Mouse (Mus musculus) R1 (cell line): ENCODE measurements around the gene Exoc3l.
"Not testable (repeated sequence)": the region's sequence is repeated elsewhere in the genome, so short reads cannot be mapped to it uniquely, and the experiment has no call there.

ENCODE experiments used
- DNase-seq: peaks from one replicate; pipeline ENCODE4 v3.0.0-alpha.2; 2018; ENCODE audit warnings: low read depth, low spot score

Exoc3l gene

DNA sequence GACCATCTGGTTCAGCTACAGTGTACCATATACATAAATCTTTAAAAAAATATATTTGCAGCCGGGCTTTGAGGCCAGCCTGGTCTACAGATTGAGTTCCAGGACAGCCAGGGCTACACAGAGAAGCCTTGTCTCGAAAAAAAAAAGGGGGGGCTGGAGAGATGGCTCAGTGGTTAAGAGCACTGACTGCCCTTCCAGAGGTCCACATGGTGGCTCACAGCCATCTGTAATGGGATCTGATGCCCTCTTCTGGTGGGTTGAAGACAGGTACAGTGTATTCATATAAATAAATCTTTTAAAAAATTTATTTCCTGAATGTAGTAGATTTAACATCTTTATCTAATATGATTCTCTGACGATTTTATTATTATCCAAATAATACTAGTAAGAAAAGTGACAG is 4.1 kb downstream of the Exoc3l start:
- not testable (repeated sequence) for DNase-seq

DNA sequence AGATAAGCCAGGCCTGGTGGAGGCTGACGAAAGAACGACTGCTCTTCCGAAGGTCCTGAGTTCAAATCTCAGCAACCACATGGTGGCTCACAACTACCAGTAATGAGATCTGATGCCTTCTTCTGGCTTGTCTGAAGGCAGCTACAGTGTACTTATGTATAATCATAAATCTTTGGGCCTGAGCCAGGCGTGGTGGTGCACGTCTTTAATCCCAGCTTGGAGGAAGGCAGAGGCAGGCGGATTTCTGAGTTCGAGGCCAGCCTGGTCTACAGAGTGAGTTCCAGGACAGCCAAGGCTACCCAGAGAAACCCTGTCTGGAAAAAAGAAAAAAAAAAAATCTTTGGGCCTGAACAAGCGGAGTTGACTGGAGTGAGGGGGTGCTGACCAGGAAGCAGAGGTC is 4.5 kb downstream of the Exoc3l start:
- DNase-seq, result not testable (repeated sequence)

DNA sequence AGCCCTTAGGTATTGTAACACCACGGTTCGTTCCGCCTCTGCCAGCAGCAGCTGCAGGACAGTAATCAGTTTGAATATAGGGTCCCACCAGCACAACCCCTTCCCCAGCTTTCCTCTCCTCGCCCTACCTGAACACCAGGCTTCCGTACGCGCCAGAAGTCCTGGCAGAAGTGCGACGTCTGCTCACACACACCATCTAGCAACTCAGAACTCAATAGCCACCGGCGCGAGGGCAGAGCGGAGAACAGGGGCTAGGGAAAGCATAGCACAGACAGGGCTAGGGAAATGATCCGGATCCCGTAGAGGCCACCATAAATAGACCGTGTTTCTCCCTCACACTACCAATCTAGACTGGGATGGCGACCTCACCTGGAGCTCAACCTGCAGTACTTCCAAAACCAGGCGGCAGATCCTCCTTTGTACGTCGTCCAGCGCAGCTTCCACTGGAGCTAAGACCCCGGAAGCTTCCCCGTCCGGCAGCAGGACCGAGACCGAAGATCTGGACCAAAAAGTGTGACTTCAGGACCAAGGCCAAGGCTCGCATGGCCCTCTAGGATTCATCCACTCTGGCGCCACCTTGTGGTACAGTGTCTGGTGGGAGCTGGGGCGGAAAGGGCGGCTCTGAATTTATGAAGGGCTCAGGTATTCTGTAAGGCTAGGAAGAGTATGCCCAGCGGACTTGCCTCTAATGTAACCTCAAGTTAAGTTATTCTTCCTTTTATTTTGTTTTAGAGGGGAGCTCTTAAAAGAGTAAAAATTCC is 5.2 kb downstream of the Exoc3l start:
- peak; percentile 93 for DNase-seq

DNA sequence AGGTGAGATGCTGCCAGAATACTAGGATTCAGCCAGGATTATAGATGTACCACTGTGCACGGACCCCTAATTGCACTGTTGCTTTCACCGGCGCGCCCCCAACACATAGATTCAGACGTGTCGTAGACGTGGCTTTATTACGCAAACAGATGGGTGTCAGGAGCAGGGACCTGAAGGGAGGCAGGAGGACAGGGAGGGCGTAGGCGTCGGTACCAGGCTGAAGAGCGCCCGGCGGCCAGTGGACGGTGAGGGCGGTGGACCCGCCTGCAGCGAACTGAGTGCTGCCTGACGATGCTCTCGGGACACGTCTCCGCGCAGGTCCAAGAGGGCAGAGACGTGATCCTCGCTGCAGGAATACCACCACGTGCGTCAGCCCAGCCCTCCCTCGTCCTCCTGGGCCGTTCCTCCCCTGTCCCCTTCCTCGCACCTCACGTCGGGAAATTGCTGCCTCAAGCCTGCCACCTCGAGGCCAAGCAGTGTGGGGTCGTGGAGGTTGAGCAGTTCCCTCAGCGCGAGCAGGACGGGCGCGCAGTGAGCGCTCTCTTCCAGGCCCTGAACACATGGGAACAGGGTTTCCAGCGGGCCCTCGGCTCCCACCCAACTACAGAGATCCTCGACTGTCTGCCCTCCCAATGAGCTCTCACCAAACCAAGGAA is 6.0 kb downstream of the Exoc3l start, which contains the start of gene 4931428F04Rik:
Gene 4931428F04Rik (minus strand): TSS at position 60 of the 656 bp plus-strand sequence.
- peak; percentile 85 for DNase-seq

DNA sequence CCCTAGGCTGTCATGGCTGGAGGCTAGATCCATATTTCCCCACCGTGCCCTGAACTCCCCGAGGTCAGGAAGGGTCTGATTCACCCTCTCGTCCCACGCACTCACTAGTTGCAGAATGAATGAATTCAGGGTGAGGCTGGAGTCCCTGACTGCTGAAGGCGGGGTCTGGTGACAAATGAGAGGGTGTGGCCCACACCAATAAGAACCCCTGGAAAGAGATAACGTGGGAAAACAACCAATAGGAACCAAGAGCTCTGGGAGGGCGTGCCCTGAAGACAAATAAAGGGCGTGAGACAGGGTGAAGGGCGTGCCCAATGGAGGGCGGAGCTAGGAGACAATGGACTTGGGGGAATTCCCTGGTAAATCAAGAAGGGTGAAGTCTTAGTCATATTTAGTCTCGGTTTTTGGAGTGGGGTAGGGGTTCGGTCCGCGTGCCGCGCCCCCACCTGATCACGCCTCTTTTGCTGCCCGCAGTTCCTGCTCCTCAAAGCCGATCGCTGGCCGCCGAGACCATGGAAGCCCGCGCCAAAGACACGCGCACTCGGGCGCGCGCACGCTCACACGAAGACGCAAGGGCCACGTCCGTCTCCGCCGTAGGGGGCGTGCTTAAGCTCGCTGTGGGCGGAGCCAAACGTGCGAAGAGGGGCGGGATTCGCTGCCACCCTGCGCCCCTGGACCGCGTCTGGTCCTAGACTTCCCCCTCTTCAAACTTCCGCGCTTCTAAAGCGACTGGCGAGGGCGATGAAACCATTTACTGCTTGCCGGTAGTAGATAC is 6.8 kb downstream of the Exoc3l start:
- peak; percentile 99 for DNase-seq

DNA sequence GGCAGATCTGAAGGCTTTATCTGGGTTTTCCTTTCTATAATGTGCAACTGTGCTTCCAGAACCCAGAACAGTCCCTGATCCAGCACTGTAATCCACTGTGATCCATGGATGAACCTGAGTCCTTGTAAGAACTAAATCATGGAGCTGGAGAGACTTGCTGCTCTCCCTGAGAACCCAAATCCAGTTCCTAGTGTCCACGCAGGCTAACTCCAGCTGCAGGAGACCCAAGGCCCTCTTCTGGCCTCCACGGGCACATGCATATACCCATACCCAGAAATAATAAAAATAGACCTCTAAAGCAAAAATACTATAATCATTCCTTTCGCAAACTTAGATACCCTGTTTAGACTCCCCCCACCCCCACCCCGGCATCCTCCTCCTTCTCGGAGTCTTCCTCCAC is 7.7 kb downstream of the Exoc3l start:
- no peak for DNase-seq

DNA sequence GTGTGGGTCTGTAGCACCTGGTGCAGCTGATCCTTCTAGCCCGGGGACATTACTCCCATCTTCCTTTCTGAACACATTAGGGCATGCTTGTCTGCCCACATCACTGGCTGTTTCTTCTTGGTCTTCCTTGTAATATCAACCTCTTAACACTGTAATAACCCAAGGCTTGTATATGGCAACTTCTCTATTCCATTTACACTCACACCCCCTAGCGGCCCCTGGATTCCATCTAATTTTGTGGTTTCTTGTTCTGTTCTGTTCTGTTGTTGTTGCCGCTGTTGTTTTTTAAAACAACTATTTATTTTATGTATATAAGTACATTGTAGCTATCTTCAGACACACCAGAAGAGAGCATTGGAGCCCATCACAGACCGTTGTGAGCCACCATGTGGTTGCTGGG is 9.0 kb downstream of the Exoc3l start:
- no peak for DNase-seq

DNA sequence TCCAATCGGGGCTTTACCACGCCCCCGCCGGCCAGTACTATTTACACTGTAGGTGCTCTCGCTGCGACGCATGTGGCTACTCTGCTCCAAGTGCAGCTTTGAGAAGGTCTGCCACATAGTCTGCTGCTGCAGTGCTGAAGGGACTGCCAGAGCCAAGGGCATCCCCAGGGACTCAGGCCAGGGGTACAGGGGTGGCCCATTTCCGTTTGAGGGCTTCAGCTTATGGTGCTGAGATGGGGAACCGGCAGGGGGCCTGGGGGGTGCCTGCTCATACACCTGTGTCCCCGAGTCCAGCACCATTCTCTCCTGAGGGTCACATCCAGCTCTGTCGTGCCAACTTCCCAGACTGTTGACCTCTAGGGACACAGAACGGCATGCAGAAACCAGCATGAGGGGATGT is 10.4 kb downstream of the Exoc3l start:
- DNase-seq, result no peak

DNA sequence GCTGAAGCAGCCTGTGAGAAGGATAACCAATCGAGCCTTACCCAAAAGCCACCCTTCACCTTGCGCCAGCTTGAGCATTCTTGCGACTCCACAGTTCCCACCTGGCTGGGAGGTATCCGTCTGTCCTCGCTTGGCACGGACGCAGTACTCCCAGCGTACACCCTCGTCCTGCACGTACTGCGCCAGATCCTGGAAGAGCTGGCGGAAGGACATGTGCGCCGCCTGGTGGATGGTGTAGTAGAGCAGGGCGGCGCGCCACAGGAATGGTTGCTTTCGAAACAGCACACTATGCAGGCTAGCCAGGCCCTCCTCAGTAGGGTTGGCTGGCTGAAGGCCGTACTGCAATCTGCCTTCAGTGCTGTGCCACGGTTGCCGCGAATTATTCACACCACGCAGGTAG is 12.8 kb downstream of the Exoc3l start:
- DNase-seq, result peak; percentile 87

DNA sequence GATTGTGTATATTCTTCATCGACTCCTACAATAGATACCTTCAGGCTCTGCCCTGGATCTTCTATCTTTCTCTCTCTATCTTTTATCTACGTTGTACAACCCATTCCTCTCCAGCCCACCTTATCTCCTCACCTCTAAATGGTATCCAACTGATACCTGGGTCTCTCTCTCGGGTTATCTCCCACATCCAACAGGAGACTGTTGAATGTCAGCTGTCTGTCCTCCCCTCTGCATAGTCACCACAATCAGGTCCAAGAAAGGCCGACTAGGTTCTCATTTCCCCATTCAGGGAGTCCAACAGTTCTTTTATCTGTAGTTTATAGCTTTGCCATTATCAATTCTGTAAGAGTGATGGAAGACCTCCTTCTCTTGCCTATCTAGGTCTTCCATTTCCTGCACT is 13.7 kb downstream of the Exoc3l start:
- no peak for DNase-seq

DNA sequence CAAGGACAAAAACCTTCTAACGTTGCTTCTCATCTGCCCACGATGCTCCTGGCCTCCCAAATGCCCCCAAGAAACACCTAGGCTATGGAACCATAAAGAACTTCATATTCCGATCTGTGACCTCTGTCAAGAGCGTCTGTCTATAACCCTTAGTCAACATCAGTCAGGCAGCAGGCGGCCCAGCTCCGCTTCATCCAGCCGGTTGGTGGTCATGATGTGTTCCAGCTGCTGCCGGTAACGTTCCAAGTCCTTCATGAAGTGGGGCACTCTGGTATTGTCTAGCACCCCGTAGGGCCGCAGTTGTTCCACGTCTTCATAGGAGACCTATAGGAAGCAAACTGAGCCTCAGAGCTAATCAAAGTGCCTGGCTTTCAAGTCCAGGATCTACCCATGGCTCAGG is 14.1 kb downstream of the Exoc3l start:
- no peak for DNase-seq

DNA sequence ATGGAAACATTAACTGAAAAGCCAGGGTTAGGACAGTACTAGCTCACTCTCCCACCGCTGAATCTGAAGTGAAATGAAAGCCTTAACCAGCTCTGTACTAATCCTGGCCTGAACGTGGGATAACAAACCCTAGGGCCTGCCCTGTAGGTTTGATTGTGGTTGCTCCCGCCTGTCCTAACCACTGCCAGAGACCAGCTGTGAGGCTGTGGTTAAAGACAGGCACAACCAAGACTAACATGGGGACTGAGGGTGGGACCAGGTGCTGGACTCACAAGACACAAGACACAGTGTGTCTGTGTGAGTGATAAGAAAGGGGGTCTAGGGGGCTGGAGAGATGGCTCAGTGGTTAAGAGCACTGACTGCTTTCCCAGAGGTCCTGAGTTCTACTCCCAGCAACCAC is 15.3 kb downstream of the Exoc3l start:
- DNase-seq, result no peak

DNA sequence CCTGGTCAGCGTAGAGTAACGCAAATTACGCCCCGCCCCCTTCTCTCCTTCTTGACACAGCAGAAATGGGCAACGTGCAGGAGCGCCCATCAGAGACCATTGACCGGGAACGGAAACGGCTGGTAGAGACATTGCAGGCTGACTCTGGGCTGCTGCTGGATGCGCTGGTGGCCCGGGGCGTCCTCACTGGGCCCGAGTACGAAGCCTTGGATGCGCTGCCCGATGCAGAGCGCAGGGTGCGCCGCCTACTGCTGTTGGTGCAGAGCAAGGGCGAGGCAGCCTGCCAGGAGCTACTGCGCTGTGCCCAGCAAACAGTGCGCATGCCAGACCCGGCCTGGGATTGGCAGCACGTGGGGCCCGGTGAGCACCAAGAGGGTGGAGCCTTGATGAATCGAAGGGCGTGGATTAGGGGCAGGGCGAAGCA is 17.0 kb downstream of the Exoc3l start:
- DNase-seq, result peak; percentile 62

DNA sequence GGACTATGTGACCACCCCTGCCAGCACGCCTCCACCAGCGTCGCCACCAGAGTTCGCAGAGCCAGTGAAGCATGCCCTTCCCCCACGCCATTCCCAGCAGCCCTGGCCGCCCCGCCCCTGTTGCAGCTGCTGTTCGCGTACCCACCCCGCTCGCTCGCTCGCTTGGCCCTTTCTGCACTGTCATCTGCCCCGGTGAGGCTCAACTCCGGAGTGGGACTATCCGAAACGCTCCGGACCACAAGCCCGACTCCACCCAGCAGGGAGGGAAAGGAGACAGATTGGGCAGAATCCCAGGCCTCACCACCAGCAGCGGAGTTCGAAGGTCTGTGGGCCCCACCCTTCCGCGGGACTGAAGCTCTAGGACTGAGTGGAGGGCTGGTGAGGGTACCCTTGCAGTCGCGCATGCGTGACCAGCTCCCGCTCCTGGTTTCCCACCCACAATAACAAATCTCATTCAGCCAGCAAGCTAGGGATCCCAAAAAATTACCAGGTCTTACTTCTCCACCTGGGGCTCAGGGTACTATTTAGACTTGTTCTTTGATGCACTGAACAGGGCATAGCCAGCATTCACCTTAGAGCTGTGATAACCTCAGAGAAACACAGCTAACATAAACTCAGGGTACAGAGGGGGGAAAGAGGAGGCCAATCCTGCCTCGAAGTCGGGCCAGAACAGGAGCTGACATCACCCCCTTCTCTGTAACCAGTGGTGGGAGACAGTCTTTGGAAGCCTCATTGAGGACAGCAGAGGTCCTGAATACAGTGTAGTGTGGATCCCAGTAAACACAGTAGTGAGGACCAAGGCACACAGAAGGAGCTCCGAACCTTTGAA is 19.4 kb downstream of the Exoc3l start:
- peak; percentile 73 for DNase-seq

DNA sequence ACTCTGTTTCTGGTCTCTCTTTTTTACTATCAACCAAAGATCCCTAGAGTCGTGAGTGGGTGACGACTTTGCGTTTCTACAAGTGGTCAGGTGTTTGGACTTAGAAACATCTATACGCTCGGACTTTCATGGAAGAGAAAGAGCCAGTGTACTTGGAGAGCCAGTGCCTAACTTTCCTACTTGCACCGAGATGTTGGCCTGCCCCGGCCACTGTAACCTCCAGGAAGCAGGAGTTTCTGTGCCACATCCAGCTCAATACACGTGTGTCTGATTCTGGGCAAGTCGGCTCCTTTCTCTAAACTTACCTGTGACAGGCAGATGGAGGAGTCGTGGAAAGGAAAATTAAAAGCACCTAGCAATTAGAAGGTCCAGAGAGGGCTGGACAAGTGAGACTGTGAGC is 20.1 kb downstream of the Exoc3l start, which contains the start of gene Nol3:
Gene Nol3 (plus strand): TSS at position 301 of the 400 bp plus-strand sequence.
- DNase-seq, result no peak

DNA sequence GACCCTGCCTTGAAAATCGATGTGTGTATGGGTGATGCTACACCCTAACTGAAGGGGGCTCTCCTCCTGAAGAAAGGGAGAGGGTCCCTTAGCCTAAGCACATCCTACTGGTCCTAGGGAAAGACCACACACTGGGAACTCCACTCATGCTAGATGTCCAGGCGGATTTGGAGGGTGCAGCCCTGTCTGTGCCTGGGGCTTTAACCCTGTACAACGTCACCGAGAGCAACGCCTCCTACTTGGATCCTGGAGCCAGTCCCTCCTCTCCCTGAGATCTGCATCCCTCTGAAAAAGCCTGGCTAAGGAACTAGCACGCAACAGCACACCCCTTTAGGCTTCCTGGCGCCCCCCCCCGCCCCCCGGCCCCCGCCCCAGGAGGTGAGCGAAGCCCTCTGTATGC is 20.5 kb downstream of the Exoc3l start:
- no peak for DNase-seq

DNA sequence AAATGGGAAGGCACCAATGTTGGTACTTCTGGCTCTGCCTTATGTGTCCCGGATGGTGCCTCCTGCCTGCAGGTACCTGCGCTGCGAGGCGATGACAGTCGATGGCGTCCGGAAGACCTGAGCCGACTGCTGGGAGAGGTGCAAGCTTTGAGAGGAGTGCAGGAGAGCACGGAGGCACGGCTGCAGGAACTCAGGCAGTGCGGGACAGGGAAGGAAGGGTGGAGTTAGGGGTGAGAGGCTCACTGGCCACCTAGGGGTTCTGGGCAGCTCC is 25.1 kb downstream of the Exoc3l start:
- peak; percentile 35 for DNase-seq

DNA sequence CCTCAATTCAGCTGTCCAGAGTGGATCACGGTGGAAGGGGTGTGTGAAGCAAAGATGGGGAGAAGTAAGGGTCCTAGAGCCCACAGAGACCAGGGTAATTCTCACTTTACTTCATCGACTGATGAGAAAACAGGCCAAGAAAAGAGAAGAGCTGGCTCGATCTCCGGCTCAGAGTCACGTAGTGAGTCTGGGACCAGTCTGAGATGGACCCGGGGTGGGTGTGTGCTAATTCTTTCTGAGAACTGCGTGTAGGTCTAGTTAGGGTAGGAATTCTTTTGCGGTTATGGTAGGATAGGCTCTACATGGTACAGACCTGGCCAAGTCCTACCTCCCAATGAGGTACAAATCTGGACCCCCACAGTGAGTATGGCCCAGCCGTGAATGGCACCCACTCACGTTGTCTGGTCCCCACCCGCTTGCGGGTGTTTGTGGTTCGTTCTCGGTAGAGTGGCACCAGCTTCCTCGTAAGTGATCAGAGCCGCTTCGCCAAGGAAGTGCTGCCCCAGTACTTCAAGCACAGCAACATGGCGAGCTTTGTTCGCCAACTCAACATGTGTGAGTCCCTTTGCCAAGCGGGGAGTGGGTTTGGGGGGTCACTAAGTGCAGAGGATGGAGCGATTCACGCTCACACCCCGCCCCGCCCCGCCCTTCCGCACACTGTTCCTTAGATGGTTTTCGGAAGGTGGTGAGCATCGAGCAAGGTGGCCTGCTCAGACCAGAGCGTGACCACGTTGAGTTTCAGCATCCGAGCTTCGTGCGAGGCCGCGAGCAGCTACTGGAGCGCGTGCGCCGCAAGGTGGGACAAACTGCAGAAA is 25.6 kb downstream of the Exoc3l start:
- no peak for DNase-seq

DNA sequence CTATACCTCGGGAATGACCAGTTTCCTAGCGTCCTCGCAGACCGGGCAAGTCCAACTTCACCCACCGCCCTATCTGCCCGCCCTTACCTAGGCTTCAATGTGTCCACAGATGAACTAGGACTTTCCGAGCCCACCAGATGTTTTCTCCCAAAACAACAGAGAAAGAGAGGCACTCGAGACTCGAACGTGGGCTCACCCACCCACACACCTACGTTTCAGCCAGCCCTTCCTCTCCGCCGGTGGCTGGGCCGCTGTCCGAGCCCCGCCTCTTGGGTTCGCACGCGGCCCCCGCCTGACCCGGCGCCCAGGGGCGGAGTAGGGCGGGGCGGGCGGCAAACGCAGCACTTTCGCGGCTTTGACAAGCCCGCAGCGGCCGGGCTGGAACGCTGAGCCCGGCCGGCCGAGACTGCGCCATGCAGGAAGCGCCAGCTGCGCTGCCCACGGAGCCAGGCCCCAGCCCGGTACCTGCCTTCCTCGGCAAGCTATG is 26.4 kb downstream of the Exoc3l start, which contains the start of gene Hsf4:
Gene Hsf4 (plus strand): TSS at position 341 of the 487 bp plus-strand sequence.
- no peak for DNase-seq

DNA sequence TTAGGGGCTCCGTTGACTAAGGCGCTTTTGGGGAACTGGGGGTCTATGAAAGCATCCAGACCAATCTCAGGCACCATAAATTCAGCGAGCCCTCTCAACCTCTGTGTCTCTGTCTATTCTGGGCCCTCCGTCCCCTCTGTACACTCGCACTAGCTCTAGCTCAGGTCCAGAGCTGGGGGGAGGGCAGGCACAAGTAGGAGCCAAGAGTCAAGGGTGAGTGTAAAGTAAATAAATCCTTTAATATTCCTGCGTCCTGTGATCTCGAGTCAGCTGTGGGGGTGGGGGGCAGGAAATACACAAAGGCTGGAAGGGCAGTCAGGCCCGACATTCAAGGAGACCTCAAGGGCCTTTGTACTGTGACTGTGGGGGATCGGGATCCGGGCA is 26.8 kb downstream of the Exoc3l start:
- no peak for DNase-seq
